Mouse (Mus musculus) MEL-GATA-1-ER (cell line): ENCODE results near the gene Nhsl2.

Experiments used
- DNase-seq: peaks from one replicate; pipeline ENCODE4 v3.0.0-alpha.2; 2012; ENCODE audit warnings: low read depth; ENCODE audit errors: extremely low read depth

Gene Nhsl2

GRCm38 (mm10) chrX:102042386-102042785 is 193.2 kb downstream of the Nhsl2 start:
- no peak for DNase-seq

- DNase-seq = no peak
Measured at GRCm38 (mm10) chrX:102050552-102050951, 201.4 kb downstream of the Nhsl2 start.

- no peak for DNase-seq
Measured at GRCm38 (mm10) chrX:102051225-102051624, 202.0 kb downstream of the Nhsl2 start.

DNA sequence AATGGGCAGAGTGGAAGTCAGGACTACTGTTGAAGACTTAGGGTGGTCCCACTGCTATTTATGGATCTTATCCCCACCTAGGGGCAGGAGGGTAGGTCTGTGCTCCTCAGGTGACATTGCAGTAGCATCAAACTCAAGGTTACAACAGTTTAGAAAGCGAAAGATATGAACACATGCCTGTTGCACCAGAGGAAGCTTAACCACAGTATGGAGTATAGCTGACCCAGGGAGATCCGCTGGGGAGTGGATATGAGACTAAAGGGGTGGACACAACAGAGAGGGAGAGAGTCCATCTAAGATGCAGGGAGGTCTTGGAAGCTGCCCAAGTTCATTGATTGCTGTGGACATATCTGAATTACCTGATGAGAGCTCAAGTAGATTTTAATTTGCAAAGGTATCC is 204.2 kb downstream of the Nhsl2 start:
- DNase-seq = no peak

DNA sequence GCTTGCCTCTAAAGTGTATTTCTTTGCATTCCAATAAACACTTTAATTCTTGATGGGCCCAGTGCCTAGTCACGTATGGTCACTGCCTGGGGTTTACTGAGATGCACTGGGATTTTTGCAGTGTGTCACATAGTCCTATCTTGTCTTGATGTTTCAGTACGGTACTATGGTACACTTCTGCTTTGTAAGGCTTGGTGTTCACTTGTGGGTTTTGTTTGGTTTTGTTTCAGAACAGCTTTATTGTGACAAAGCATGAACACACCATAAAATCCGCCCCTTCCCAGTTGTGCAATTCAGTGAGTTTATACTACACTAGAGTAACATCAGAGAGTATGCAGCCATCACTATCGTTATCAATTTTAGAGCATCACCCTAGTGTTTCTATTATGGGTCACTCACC is 204.8 kb downstream of the Nhsl2 start:
- no peak for DNase-seq

DNA sequence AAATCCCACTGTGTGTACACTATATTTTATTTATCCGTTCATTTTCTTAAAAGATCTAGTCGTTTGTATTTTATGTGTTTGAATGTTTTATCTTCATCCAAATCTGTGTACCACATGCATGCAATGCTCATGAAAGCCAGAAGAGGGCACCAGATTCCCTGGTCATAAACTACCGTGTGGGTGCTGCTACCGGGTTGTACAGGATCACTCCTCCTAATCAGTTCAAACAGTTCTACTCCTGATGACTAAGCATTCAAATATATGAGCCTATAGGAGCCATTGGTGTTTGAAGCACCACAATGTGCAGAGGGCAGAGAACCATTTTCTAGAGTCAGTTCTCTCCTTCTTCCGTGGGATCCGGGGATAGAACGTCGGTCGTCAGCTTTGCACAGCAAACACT is 210.3 kb downstream of the Nhsl2 start:
- peak; percentile 77 for DNase-seq

DNA sequence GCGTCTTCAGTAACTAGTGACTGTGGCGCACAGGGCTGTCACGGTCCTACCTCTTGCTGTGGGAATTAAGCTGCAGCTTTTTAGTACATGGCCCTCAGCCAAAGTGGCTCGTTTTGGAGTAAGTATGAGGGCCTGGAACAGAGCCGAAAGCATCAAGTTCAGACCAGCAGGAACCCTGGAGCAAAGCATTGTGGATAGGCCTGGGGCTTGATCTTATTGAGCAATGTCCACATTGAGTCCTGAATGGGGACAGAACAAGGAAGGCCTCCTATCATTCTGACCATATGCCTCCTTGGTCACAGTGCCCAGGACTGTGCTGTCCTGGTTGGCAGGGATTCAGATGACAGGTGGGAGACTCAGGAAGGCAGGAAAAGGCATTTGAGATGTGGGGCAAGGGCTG is 211.1 kb downstream of the Nhsl2 start:
- DNase-seq = no peak

- peak; percentile 57 for DNase-seq
Measured at GRCm38 (mm10) chrX:102060891-102061290, 211.7 kb downstream of the Nhsl2 start.

- no peak for DNase-seq
Measured at GRCm38 (mm10) chrX:102064062-102064461, 214.9 kb downstream of the Nhsl2 start.

DNA sequence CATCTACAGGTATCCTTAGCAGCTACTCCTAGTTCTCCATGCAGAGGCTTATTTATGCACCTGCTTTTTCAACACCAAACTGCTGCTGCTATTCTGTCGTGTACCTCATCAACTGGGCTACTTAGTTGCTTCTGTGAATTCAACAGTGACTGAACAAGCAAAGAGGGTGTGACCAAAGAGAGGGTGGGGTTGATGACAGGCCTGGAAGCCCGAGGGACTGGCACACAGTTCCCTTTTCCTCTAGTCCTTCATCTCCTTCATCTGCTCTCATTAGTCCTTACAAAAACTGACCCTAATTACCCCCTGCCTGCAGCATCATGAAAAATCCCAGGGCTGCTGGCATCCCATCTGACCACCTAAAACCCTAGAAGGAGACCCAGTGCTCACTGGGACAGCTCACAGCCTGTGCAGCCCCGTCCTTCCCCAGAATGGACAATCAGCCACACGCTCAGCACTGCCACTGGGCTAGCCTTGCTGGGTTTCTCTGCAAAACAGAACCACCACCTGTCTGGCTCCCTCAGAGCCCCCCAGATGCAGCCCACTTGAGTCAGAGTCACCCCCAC is 216.1 kb downstream of the Nhsl2 start:
- peak; percentile 47 for DNase-seq

GRCm38 (mm10) chrX:102066134-102066533 is 216.9 kb downstream of the Nhsl2 start:
- DNase-seq = peak; percentile 48

DNA sequence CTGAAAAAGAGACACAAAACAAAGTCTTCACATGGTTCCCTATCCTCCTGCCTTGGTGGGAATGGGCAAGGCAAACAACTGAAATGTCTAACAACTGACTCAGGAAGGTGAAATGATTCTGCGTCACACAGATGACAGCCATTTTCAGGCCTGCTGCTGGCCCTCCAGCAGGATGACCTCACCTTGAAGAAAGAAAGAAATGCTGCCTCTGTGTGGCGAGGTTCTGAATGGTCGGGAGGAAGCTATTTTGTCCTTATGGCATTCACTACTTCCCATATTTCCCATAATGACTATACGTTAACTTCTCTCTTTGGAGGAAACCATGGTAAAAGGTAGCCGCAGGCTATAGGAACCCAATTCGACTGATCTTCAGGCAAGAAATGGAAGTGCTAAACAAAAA is 217.9 kb downstream of the Nhsl2 start:
- DNase-seq = no peak

DNA sequence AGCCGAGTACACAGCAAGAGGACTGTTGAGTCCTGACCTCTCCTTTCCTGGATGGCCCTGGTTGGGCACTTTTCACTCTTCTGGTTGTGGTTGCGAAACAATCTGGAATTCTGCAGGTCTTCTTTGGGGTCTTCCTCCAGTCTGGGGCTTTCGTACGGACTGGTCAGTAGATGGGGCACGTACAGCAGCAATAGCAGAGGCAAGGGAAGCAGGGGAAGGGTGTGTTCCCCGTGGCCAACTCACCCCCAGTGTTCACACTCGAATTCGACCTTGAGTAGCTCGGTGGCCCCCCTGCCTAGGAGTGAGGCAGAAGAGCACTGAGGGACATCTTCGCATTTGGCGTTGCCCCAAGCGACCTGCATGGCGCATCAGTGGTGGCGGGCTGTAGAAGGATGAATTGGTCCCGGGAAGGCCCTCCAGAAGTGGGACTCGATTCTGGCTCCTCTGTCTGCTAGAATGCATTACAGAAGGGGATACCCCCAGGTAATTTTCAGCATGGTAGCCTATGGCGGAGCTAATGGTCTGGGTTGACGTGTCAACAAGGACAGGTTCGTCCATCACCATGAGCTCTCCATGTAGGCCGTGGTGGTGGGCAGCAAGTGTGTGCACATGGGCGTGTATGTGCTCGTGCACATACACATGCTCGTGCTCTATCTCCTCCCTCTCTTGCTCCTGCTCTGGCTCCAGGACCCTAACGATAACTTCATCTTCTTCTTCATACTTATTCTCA is 219.8 kb downstream of the Nhsl2 start:
- no peak for DNase-seq

DNA sequence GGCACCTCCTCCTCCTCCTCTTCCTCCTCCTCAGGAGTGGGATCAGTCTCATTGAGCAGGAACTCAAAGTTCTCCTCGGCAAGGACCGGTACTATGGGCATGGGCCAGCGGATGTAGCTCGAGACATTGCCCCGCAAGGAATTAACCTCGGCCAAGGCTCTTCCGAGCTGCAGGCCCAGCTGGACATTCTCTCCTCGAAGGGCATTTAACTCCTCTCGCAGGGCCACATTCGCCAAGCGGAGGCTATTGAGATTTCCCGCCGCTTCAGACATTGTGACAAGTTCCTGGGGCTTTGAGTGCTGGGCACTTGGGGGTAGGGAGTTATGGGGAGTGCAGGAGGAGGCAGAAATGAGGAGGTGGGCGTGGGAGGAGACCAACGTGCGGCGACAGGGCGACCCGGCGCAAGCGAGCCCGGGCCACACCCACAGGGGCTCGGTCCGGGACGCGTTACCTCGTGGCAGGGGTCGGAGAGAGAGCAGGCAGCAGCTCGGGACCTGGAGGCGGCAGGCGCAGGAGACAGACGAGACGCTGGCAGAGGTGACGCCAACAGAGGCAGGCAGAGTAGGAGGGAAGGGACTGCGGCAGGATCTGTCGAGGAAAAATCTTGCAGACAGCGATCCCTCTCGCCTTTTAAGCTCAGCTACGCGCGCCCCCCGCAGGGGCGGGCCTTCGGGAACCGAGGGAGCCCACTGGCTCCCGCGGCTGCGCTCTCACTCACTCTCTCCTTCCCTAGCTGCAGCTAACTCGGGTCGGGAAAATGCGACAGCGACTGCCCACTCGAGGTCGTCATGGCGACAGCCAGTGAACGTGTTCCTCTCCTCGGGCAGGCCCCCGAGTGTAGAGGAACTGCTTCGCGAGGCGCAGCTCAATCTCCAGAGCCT is 221.6 kb downstream of the Nhsl2 start, which contains the start of gene Rtl5:
Gene Rtl5, minus strand, starts transcription at position 714 of the 881 bp plus-strand sequence.
- DNase-seq = peak; percentile 68

DNA sequence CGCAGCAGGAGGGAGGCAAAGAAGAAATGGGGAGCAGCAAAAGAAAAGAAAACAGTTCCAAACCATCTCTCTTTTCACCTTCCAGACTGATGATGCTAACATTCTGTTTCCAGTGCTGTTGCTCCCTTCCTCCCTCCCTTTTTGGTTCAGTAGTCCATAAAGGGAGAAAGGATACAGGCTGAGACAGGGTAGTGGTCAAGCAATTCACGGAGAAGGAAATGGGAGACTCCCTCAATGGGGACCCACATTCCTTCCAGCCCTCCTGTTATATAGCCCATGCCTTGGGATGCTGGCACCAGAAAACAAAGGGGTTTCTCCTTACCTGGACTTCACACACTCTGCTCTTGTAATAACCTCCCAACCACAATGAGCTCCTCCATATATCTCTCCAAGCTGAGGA is 222.3 kb downstream of the Nhsl2 start:
- DNase-seq = no peak

DNA sequence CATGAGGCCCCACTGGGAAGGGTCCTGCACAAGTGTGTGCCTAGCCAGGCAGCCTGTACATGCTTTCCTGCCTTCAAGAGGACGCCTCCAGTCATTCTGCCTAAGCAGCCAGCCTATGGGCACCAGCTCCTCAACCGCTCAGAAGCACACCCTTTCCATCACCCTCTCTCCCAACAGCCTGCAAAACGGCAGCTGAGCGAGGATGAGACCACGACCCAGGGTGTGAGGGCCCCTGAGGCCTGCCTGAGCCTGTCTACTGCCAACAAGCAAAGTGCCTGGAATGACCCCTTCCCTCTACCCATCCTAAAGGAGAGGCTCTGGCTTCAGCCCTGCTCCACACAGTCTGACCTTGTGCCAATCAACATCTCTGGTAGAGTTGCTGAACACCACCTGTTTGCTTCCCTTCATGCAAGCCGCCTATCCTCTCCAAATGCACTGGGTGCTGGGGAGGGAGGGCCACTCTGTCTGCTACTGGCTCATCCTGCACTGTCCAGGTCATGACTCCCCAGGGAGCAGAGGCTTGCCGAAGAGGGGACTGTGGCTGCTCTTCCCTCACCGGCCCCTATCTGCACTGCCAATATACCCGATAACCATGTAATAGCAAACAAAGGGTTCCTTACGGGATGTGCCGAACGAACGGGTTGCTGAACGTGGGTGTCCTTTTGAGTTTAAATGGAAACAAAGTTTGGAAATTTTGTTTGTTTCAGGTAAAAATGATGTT is 224.6 kb downstream of the Nhsl2 start:
- no peak for DNase-seq

DNA sequence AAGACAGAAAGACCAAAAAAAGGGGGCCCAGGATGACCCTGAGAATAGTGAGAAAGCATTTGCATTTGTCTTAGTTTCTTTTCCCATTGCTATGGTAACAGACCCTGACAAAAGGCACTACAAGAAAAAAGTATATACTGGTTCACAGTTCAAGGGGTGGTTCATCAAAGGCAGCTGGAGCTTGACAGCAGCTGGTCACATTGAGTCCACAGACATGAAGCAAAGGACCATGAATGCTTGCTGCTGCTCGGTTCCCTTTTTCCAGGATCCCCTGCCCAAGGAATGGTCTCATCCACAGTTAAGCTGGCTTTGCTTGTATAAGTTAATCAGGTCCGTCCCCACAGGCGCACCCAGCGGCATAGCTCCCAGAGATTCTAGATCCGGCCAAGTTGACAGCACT is 225.2 kb downstream of the Nhsl2 start:
- DNase-seq = no peak

DNA sequence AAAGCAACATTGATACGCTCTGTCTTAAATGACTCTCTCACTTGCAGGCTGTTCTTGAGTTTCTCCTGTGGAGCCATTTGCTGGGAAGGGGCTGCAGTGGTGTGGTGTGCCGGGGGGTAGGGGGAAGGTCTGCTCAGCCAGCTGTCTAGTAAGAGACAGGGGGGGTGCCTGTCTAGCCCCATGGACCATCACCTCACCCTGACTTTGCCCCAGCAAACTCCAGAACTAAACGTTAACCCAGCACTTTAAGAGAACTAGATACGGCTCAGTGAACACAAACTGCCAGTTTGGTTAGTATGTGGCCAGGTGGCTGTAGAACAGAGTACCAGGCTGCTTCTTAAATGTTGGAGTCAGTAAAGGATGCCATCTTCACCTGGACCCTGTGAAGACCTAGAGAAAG is 226.0 kb downstream of the Nhsl2 start:
- DNase-seq = no peak

DNA sequence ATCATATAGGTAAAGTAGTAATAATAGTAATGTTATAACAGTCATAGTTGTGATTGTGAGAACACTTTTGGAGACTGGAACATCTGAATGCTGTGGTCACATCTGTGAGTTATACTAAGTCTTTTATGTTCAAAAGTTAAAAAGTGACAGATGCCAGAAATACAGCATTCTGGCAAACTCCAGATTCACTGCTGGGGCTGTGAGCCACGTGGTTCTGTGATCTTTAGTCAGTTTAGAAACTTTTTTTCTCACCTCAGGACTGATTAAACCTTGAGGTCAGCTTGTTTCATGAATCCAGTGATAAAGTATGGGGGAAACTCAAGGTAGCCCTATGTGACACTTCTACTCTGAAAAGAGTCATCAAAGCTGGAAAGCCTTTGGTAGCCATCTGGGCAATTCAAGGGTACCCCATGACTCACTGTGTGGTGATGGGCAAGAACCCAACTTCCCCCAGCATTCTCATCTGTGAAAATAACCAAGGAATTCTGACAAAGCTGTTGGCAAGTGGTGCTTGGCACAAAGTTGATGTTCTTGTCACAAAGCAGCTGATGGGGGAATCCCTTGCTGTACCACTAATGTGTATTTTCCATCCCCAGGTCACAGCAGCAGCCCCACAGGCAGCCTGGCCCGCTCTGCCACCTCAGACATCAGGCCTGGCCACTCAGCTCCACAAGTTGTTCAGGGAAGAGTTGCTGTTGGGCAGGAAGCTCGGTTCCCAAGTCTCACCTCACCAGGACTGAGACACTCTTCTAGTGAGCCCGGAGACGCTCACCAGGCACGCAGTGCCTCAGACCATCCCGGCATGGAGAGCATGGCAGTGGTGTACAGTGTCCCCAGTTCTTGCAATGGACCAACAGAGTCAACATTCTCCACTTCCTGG is 227.9 kb downstream of the Nhsl2 start:
- DNase-seq = no peak

- DNase-seq = no peak
Measured at GRCm38 (mm10) chrX:102081076-102081475, 231.9 kb downstream of the Nhsl2 start.
